Mouse (Mus musculus): ENCODE measurements around the gene Rsg1.

- TF ChIP-seq CTCF (IDR thresholded peaks at IDR 0.05; ENCODE audit: low read depth) = no peak
- TF ChIP-seq EP300 (IDR thresholded peaks at IDR 0.05; ENCODE audit: low read depth) = no peak
Observed at GRCm38 (mm10) chr4:141260007-141260723, 46.4 kb downstream of the Rsg1 start.
